Mouse (Mus musculus) ES-Bruce4 (cell line): ENCODE data around the gene Syngr1.

Source experiments
- CTCF ChIP-seq: IDR thresholded peaks from one replicate; pipeline ENCODE4 v1.8.1; 2011; ENCODE audit warnings: low read depth, low read length
- POLR2A ChIP-seq: IDR thresholded peaks from one replicate; pipeline ENCODE4 v1.8.1; 2011; ENCODE audit warnings: low read length; ENCODE audit not compliant: insufficient read depth

DNA sequence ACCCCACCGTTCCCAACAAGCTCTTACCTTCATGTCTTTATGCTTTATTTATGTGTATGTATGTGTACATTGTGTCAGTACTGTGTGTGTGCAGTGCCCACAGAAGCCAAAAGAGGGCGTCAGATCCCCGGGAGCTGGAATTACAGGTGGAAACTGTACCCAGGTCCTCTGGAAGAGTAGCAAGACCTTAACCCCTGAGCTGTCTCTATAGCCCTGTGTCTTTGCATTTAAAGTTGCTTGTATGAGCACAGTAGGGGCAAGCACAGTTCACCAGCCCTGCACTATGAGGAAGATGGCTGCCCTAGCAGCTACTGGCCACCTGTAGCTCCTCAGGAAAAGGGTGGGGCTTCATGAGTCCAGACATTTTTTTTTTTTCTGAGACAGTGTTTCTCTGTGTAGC, 16.4 kb downstream of the Syngr1 start:
- TF ChIP-seq CTCF (peak; percentile 40), POLR2A (no peak)
